In the genomic region with DNA sequence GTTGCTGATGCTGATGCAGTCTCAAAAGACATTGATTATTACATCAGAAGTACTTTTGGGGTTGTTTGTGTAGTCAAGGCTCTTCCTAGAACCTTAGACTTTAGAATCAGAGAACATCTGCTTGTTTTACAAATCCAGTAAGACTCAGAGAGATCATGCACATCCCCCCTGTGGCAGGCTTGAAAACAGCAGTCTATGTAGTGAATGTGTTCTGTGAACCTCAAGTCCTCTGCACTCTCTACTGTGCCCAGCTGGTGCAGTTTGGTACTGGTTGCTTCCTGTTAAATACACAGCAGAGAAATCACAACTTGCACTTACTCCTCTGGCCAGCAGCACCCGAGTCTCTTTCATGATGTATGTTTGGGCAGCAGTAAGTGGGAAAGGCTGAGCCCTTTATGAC, we compare ENCODE assay signal across 8 mouse cellular contexts. TPM values are rescaled to one million over a fixed set of nuclear protein-coding genes. Genes with fewer than 3 reads are reported as not detected.
A peak's percentile ranks its signal among the peaks of the same experiment; 100 is the strongest.
DNase-seq lines count a peak whose midpoint lies in the region; ATAC-seq lines count a peak whose summit lies in the region.

No protein-coding gene starts in this region.

- 41% methylated on average over 1 of the region's 1 CpGs for WGBS in midbrain, embryonic 15.5 days

- no peaks in the 10 kb centered on the region for H3K36me3 ChIP-seq in midbrain, embryonic 15.5 days (replicated peaks)

- intact Hi-C loops in left cerebral cortex, postnatal 10 days (cut with DNase I): no loop called here

- no peaks in the 10 kb centered on the region for H3K27me3 ChIP-seq in midbrain, embryonic 15.5 days (replicated peaks)

- no peaks in the 10 kb centered on the region for H3K9me3 ChIP-seq in midbrain, embryonic 15.5 days

- H3K9ac ChIP-seq in midbrain, embryonic 15.5 days: no peak overlapping the region

- no peak overlapping the region for H3K4me3 ChIP-seq in midbrain, embryonic 15.5 days

- no peaks in the 10 kb centered on the region for H3K4me1 ChIP-seq in midbrain, embryonic 15.5 days

- no peak overlapping the region for H3K27ac ChIP-seq in midbrain, embryonic 15.5 days

- 0 out of 2 replicates have a peak, but pooled peaks have one; percentile 71 for ATAC-seq in midbrain, embryonic 15.5 days (replicated peaks)

- no peak overlapping the region for H3K4me2 ChIP-seq in midbrain, embryonic 15.5 days

- peak; percentile 68 for DNase-seq in embryo, embryonic 10 days (ENCODE audit: low spot score)
- DNase-seq in embryo, embryonic 9.5 days (ENCODE audit: extremely low spot score): no peak
- DNase-seq in CD4-positive helper T cell, adult 2 months (ENCODE audit: low read depth, low spot score): peak; percentile 84
- peak; percentile 90 for DNase-seq in brain, adult 2 months (ENCODE audit: low read depth, low spot score)
- peak; percentile 89 for DNase-seq in induced T-regulatory cell, adult 2 months (ENCODE audit: low read depth)
- DNase-seq in left cerebral cortex, postnatal 10 days (ENCODE audit: extremely low spot score in 1 of 2, low spot score in 2 of 2): peak; percentile 59 to 71
- peak; percentile 53 to 65 for DNase-seq in thymus, adult 18-20 months

RNA-seq across cellular contexts. Expression of a gene that starts 11.6 kb away (rescaled TPM):
- 10 to 100 TPM; 74.5 to 76.5 TPM for total RNA-seq in left cerebral cortex, postnatal 10 days (2021)
- 48.7 and 54.1 TPM in 2 replicates for polyA plus RNA-seq in midbrain, embryonic 15.5 days (2015; fragmentation: Nextera tagmentation; extraction: Ambion mirVana)
